Mouse (Mus musculus) stomach, postnatal 0 days (tissue): ENCODE measurements at regions not wholly inside any gene's neighbourhood (a gene's known extent, or its start where the extent isn't known, plus 50 kb on each side); places are given as distances from the start of the nearest gene placed in this dataset.

Source experiments
- CTCF ChIP-seq: IDR thresholded peaks from 2 replicates; pipeline ENCODE4 v1.5.1; 2016; ENCODE audit warnings: antibody characterized with exemption, low read depth, mild to moderate bottlenecking, moderate library complexity
- EP300 ChIP-seq: optimal IDR thresholded peaks from 2 replicates; pipeline ENCODE3; 2016; ENCODE audit warnings: antibody characterized with exemption

- TF ChIP-seq CTCF = no peak
- TF ChIP-seq EP300 = no peak
Observed at GRCm38 (mm10) chr9:122626346-122626745, 120.8 kb upstream of the Topaz1 start.
